Mouse (Mus musculus): Measurements from ENCODE around the gene Aes. TPM values are rescaled to one million over a fixed set of nuclear protein-coding genes. Genes with fewer than 3 reads are reported as not detected.

Gene Aes
- polyA plus RNA-seq, 1 experiment: 148 TPM

GRCm38 (mm10) chr10:81612779-81613178 lies 53.5 kb downstream of the Aes start:
- no peak for TF ChIP-seq CTCF (IDR thresholded peaks at IDR 0.05; ENCODE audit: low read depth, low read length)
- no peak for TF ChIP-seq POLR2A (IDR thresholded peaks at IDR 0.05; ENCODE audit: insufficient read depth, low read length)
- no peak for TF ChIP-seq EP300 (IDR thresholded peaks at IDR 0.05; ENCODE audit: insufficient read depth, low read depth, low read length)
- Histone ChIP-seq H3K9ac (ENCODE audit: low read depth, poor library complexity, severe bottlenecking) (no peak overlapping the region), H3K4me3 (ENCODE audit: low read depth, low read length) (no peak overlapping the region), H3K36me3 (ENCODE audit: control insufficient read depth, insufficient read depth, low read length, poor library complexity, severe bottlenecking) (no peaks in the 10 kb centered on the region), H3K27ac (ENCODE audit: insufficient read depth, low read length) (no peak overlapping the region), H3K4me1 (ENCODE audit: control insufficient read depth, insufficient read depth, low read length) (peaks cover 6% of the 10 kb centered on the region), H3K27me3 (ENCODE audit: control insufficient read depth, insufficient read depth, low read length, poor library complexity, severe bottlenecking) (no peaks in the 10 kb centered on the region), H3K9me3 (replicated peaks; ENCODE audit: control insufficient read depth, insufficient read depth, low read length, poor library complexity, severe bottlenecking) (no peaks in the 10 kb centered on the region)

DNA sequence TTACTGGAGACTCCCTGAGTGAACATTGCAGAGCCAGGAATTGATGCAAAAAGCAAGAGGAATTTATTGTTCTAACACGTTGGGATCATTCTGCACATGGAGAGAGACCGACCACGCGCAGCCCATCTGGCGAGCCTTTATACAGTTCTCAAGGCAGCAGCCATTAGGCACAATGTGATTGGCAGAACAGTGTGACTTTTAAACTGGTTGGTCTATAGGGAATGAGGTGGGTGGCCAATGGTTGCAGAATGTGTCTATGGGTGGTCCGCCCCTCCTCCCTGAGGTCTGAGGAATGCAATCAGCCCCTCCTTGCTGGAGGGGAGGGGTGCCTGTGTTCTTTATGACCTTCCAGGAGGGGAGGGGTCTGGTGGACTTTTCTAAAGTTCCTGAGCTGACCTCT lies 56.2 kb downstream of the Aes start:
- peak overlapping the region; percentile 16; the same call in 1 of the 2 replicates for H3K9ac ChIP-seq (ENCODE audit: low read depth, poor library complexity, severe bottlenecking)
- no peaks in the 10 kb centered on the region for H3K36me3 ChIP-seq (ENCODE audit: control insufficient read depth, insufficient read depth, low read length, poor library complexity, severe bottlenecking)
- peak overlapping the region; percentile 84 for H3K27ac ChIP-seq (ENCODE audit: insufficient read depth, low read length)
- no peaks in the 10 kb centered on the region for H3K27me3 ChIP-seq (ENCODE audit: control insufficient read depth, insufficient read depth, low read length, poor library complexity, severe bottlenecking)
- peak overlapping the region; percentile 28 for H3K4me3 ChIP-seq (ENCODE audit: low read depth, low read length)
- no peak for TF ChIP-seq POLR2A (IDR thresholded peaks at IDR 0.05; ENCODE audit: insufficient read depth, low read length)
- TF ChIP-seq EP300 (IDR thresholded peaks at IDR 0.05; ENCODE audit: insufficient read depth, low read depth, low read length): peak; percentile 90; the same call in 1 of the 2 replicates
- TF ChIP-seq CTCF (IDR thresholded peaks at IDR 0.05; ENCODE audit: low read depth, low read length): no peak
- H3K4me1 ChIP-seq (ENCODE audit: control insufficient read depth, insufficient read depth, low read length): peaks cover 7% of the 10 kb centered on the region
- no peaks in the 10 kb centered on the region for H3K9me3 ChIP-seq (replicated peaks; ENCODE audit: control insufficient read depth, insufficient read depth, low read length, poor library complexity, severe bottlenecking)

Other genes with a start within 250 kb of the Aes start
- gene Cactin, start 238.4 kb upstream of the Aes start, polyA plus RNA-seq (2011; ENCODE audit: insufficient read depth, insufficient read length, low read depth, missing spikeins): 17.5 and 18.2 TPM in 2 replicates
- gene Tbxa2r, start 230.8 kb upstream of the Aes start, polyA plus RNA-seq (2011; ENCODE audit: insufficient read depth, insufficient read length, low read depth, missing spikeins): 0.57 and 1.5 TPM in 2 replicates
- 1.0 and 1.2 TPM in 2 replicates for gene Gipc3, start 216.2 kb upstream of the Aes start, polyA plus RNA-seq (2011; ENCODE audit: insufficient read depth, insufficient read length, low read depth, missing spikeins)
- 51.8 and 57.3 TPM in 2 replicates for gene Hmg20b, start 209.0 kb upstream of the Aes start, polyA plus RNA-seq (2011; ENCODE audit: insufficient read depth, insufficient read length, low read depth, missing spikeins)
- 13.7 and 15.3 TPM in 2 replicates for gene Mfsd12, start 202.0 kb upstream of the Aes start, polyA plus RNA-seq (2011; ENCODE audit: insufficient read depth, insufficient read length, low read depth, missing spikeins)
- gene 4930404N11Rik, start 193.7 kb upstream of the Aes start, polyA plus RNA-seq (2011; ENCODE audit: insufficient read depth, insufficient read length, low read depth, missing spikeins): not detected in 2 replicates
- gene Fzr1, start 181.0 kb upstream of the Aes start, polyA plus RNA-seq (2011; ENCODE audit: insufficient read depth, insufficient read length, low read depth, missing spikeins): 47.8 and 51.4 TPM in 2 replicates
- gene Dohh, start 175.1 kb upstream of the Aes start, polyA plus RNA-seq (2011; ENCODE audit: insufficient read depth, insufficient read length, low read depth, missing spikeins): 52.9 and 70.3 TPM in 2 replicates
- 1.5 TPM in 1 of 2 replicates, not detected in the other for gene Gm48551, start 175.0 kb upstream of the Aes start, polyA plus RNA-seq (2011; ENCODE audit: insufficient read depth, insufficient read length, low read depth, missing spikeins)
- 1.1 TPM in 1 of 2 replicates, not detected in the other for gene Gm48552, start 170.5 kb upstream of the Aes start, polyA plus RNA-seq (2011; ENCODE audit: insufficient read depth, insufficient read length, low read depth, missing spikeins)
- 4.8 and 5.3 TPM in 2 replicates for gene Smim24, start 166.4 kb upstream of the Aes start, polyA plus RNA-seq (2011; ENCODE audit: insufficient read depth, insufficient read length, low read depth, missing spikeins)
- 6.1 and 7.2 TPM in 2 replicates for gene Nfic, start 103.9 kb upstream of the Aes start, polyA plus RNA-seq (2011; ENCODE audit: insufficient read depth, insufficient read length, low read depth, missing spikeins)
- 27.5 and 30.5 TPM in 2 replicates for gene Celf5, start 76.8 kb upstream of the Aes start, polyA plus RNA-seq (2011; ENCODE audit: insufficient read depth, insufficient read length, low read depth, missing spikeins)
- 37.2 and 41.6 TPM in 2 replicates for gene Ncln, start 63.1 kb upstream of the Aes start, polyA plus RNA-seq (2011; ENCODE audit: insufficient read depth, insufficient read length, low read depth, missing spikeins)
- 0.49 and 0.93 TPM in 2 replicates for gene S1pr4, start 59.4 kb upstream of the Aes start, polyA plus RNA-seq (2011; ENCODE audit: insufficient read depth, insufficient read length, low read depth, missing spikeins)
- gene Gna15, start 35.3 kb upstream of the Aes start, polyA plus RNA-seq (2011; ENCODE audit: insufficient read depth, insufficient read length, low read depth, missing spikeins): 11.2 and 11.6 TPM in 2 replicates
- gene Gna11, start 14.3 kb upstream of the Aes start, polyA plus RNA-seq (2011; ENCODE audit: insufficient read depth, insufficient read length, low read depth, missing spikeins): 32.0 and 35.3 TPM in 2 replicates
- 3.1 and 3.8 TPM in 2 replicates for gene Tle2, start 15.1 kb downstream of the Aes start, polyA plus RNA-seq (2011; ENCODE audit: insufficient read depth, insufficient read length, low read depth, missing spikeins)
- gene Tle6, start 41.6 kb downstream of the Aes start, polyA plus RNA-seq (2011; ENCODE audit: insufficient read depth, insufficient read length, low read depth, missing spikeins): 15.0 and 18.5 TPM in 2 replicates
- gene BC025920, start 46.8 kb downstream of the Aes start, polyA plus RNA-seq (2011; ENCODE audit: insufficient read depth, insufficient read length, low read depth, missing spikeins): 3.2 and 3.9 TPM in 2 replicates
- gene Sirt6, start 68.3 kb downstream of the Aes start, polyA plus RNA-seq (2011; ENCODE audit: insufficient read depth, insufficient read length, low read depth, missing spikeins): 15.0 and 16.6 TPM in 2 replicates
- 14.2 and 16.1 TPM in 2 replicates for gene Ankrd24, start 69.1 kb downstream of the Aes start, polyA plus RNA-seq (2011; ENCODE audit: insufficient read depth, insufficient read length, low read depth, missing spikeins)
- gene Gm10778, start 89.6 kb downstream of the Aes start, polyA plus RNA-seq (2011; ENCODE audit: insufficient read depth, insufficient read length, low read depth, missing spikeins): 5.6 and 7.4 TPM in 2 replicates
- gene Zfp433, start 145.3 kb downstream of the Aes start, polyA plus RNA-seq (2011; ENCODE audit: insufficient read depth, insufficient read length, low read depth, missing spikeins): 14.0 and 17.8 TPM in 2 replicates
- gene Gm3055, start 211.7 kb downstream of the Aes start, polyA plus RNA-seq (2011; ENCODE audit: insufficient read depth, insufficient read length, low read depth, missing spikeins): 8.8 and 10.0 TPM in 2 replicates

Data from ES-Bruce4 (cell line).